Mouse (Mus musculus): ENCODE measurements around the gene Cldn7.

Gene Cldn7

GRCm38 (mm10) chr11:69933066-69933465, 31.5 kb upstream of the Cldn7 start:
- DNase-seq (ENCODE audit: low spot score in 2 of 2), result no peak

GRCm38 (mm10) chr11:69934169-69934568, 30.4 kb upstream of the Cldn7 start:
- DNase-seq (ENCODE audit: low spot score in 2 of 2), result peak; percentile 82 to 98

GRCm38 (mm10) chr11:69934681-69935080, 29.9 kb upstream of the Cldn7 start:
- DNase-seq (ENCODE audit: low spot score in 2 of 2), result no peak

- DNase-seq (ENCODE audit: low spot score in 2 of 2), result peak; percentile 91 to 93
These were observed 29.3 kb upstream of the Cldn7 start, which contains the start of gene Ybx2 for GRCm38 (mm10) chr11:69935137-69935879. Gene Ybx2, plus strand, starts transcription at chr11:69935796.

GRCm38 (mm10) chr11:69936156-69936555, 28.4 kb upstream of the Cldn7 start:
- DNase-seq (ENCODE audit: low spot score in 2 of 2), result no peak

- DNase-seq (ENCODE audit: low spot score in 2 of 2), result no peak
These were observed 27.7 kb upstream of the Cldn7 start for GRCm38 (mm10) chr11:69936714-69937347.

- no peak for DNase-seq (ENCODE audit: low spot score in 2 of 2)
These were observed 27.2 kb upstream of the Cldn7 start for GRCm38 (mm10) chr11:69937385-69937784.

- no peak for DNase-seq (ENCODE audit: low spot score in 2 of 2)
These were observed 26.7 kb upstream of the Cldn7 start for GRCm38 (mm10) chr11:69937834-69938233.

GRCm38 (mm10) chr11:69938401-69938979, 26.1 kb upstream of the Cldn7 start:
- no peak for DNase-seq (ENCODE audit: low spot score in 2 of 2)

GRCm38 (mm10) chr11:69939181-69939580, 25.4 kb upstream of the Cldn7 start:
- DNase-seq (ENCODE audit: low spot score in 2 of 2), result no peak

- DNase-seq (ENCODE audit: low spot score in 2 of 2), result no peak
These were observed 24.8 kb upstream of the Cldn7 start for GRCm38 (mm10) chr11:69939731-69940130.

- no peak for DNase-seq (ENCODE audit: low spot score in 2 of 2)
These were observed 23.6 kb upstream of the Cldn7 start for GRCm38 (mm10) chr11:69940962-69941361.

GRCm38 (mm10) chr11:69945216-69945615, 19.4 kb upstream of the Cldn7 start:
- DNase-seq (ENCODE audit: low spot score in 2 of 2), result no peak

GRCm38 (mm10) chr11:69945997-69946891, 18.3 kb upstream of the Cldn7 start:
- DNase-seq (ENCODE audit: low spot score in 2 of 2), result no peak

- no peak for DNase-seq (ENCODE audit: low spot score in 2 of 2)
These were observed 17.1 kb upstream of the Cldn7 start for GRCm38 (mm10) chr11:69947337-69948065.

GRCm38 (mm10) chr11:69948066-69948762, 16.4 kb upstream of the Cldn7 start, which contains the start of gene Slc2a4:
Gene Slc2a4, minus strand, starts transcription at chr11:69948188.
- DNase-seq (ENCODE audit: low spot score in 2 of 2), result peak; percentile 91 to 95

- peak; percentile 74 to 90 for DNase-seq (ENCODE audit: low spot score in 2 of 2)
These were observed 15.8 kb upstream of the Cldn7 start for GRCm38 (mm10) chr11:69948763-69949150.

GRCm38 (mm10) chr11:69950807-69951459, 13.6 kb upstream of the Cldn7 start:
- DNase-seq (ENCODE audit: low spot score in 2 of 2), result peak in 1 of 2 experiments; percentile 47

- DNase-seq (ENCODE audit: low spot score in 2 of 2), result no peak
These were observed 12.3 kb upstream of the Cldn7 start for GRCm38 (mm10) chr11:69952274-69952673.
